Mouse (Mus musculus): Measurements from ENCODE around the gene Lgals3bp.

The Lgals3bp gene

DNA sequence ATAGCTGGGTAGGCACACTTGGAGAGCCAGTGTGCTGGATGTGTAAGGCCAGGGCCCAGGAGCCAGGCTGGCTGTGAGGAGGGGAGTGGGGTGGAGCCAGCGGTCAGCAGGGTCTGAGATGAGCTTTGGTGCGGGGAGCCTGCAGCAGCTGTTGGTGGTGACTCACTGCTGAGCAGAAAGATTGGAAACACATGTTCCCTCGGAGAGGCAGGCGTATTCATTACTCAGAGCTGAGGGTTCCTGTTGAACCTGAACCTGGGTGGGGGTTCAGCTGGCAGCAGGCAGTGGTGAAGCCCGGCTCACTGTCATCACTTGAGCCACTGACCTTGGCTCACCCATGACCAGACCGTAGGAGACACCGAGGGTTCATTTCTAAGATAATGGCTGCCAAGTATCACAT is 36.7 kb downstream of the Lgals3bp start:
- in situ Hi-C loops (cut with MboI, MseI), result no loop called here

- in situ Hi-C loops (cut with MboI, MseI), result no loop called here
These were observed 37.9 kb downstream of the Lgals3bp start for GRCm38 (mm10) chr11:118364021-118364420.

- in situ Hi-C loops (cut with MboI, MseI), result no loop called here
These were observed 38.8 kb downstream of the Lgals3bp start for GRCm38 (mm10) chr11:118362971-118363518.

GRCm38 (mm10) chr11:118362501-118362900 is 39.4 kb downstream of the Lgals3bp start:
- in situ Hi-C loops (cut with MboI, MseI), result no loop called here

DNA sequence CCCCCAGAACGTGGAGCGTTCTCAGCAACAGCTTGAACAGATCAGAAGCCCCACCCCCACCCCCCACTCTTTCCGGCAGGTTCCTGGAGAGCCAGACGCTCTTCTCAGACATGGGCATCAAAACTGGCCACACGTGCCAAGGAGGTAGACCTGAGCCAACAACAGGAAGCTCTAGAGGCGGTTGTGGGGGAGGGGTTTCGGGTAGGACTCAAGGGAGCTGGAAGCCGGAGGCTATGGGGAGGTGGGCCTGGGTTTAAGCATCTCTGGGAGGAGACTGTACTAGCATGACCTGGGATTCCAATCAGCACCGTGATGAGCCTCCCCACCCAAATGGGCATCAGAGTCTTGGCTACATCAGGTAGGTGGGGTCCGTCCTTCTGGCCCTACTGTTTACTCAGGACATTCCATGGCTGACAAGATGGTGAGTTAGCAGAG is 41.0 kb downstream of the Lgals3bp start:
- in situ Hi-C loops (cut with MboI, MseI), result no loop called here

- in situ Hi-C loops (cut with MboI, MseI), result no loop called here
These were observed 41.4 kb downstream of the Lgals3bp start for GRCm38 (mm10) chr11:118360491-118360890.

DNA sequence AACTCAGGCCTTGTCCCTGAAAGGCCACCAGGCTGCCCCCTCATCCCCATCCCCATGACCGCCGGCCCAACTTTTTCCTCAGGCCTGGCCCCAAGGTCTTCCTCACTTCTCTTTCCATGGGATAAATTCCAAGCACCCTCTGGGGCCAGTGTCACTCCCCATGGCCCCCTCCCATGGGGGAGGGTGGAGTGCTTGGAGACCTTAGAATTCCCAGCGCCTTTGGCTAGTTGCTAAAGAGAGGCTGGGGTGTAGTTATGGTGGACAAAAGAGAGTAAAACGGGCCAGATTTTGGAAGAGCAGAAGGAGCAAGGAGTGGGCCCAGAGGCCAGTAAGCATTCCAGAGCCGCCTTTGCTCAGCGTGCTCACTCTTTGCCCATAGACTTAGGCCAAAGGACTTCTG is 46.3 kb downstream of the Lgals3bp start, which contains the start of gene Timp2:
Gene Timp2, minus strand, starts transcription at position 101 of the 400 bp plus-strand sequence.
- in situ Hi-C loops (cut with MboI, MseI), result no loop called here

DNA sequence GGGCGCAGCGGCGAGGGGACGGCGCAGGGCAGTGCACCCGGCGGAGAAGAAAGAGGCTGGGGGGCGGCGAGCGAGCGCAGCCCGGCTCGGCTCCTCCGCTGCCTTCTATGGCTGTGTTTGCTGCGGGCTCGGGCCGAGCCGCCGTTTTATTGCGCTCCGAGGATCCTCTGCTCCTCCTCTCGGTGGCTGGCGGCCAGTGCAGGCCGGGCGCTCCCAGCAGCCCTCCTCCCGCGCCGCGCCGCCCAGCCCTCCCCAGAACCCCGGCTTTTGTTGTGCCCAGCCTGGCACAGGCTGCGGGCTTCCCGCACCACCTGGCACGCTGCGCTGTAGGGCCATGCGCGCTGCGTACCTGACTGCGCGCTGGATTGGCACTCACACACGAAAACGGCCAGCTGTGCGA is 46.7 kb downstream of the Lgals3bp start:
- in situ Hi-C loops (cut with MboI, MseI), result no loop called here

GRCm38 (mm10) chr11:118354636-118355191 is 47.2 kb downstream of the Lgals3bp start:
- in situ Hi-C loops (cut with MboI, MseI), result no loop called here

GRCm38 (mm10) chr11:118349494-118349893 is 52.4 kb downstream of the Lgals3bp start:
- in situ Hi-C loops (cut with MboI, MseI), result loop anchor here (10.0 kb wide), 1 partner anchor 1045 kb away; no protein-coding TSS in a partner anchor

DNA sequence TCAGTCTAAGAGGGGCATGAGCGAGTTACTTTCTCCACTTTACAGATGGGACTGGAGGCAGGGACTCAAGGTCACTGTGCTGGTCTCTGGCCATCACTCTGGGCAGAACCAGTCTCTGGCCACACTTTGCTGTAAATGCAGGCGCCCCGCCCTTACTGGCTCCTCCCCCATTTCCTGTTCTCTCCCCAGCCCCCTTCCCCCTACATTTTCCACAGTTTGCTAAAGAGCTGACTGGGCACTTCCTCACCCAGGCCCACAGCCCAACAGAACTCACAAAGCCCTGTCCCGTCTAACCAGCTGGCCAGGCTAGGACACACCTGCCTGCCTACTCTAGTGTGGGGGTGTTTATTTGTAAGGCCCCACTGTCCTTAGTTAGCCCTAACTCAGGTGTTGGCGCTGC is 53.0 kb downstream of the Lgals3bp start:
- in situ Hi-C loops (cut with MboI, MseI), result loop anchor here (10.0 kb wide), 1 partner anchor 1044 kb away; no protein-coding TSS in a partner anchor

DNA sequence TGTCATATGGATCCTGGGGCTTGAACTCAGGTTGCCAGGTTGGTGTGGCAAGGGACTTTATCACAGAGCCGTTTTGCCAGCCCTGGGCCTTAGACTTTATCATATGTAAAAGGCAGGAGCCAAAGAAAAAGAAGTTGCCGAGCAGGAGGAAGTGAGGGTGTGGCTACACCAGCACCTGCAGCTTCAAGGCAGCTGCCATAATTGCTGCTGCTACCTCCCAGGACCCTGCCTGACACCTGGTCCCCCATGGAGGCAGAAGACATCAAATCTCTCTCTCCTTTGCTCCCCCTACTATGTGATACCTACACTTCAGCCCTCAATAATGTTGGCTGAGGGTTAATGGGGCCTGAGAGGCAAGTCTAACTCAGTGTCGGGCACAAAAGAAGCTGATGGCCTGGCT is 53.5 kb downstream of the Lgals3bp start:
- in situ Hi-C loops (cut with MboI, MseI), result loop anchor here (10.0 kb wide), 1 partner anchor 1044 kb away; no protein-coding TSS in a partner anchor

- in situ Hi-C loops (cut with MboI, MseI), result loop anchor here (10.0 kb wide), 1 partner anchor 1043 kb away; no protein-coding TSS in a partner anchor
These were observed 54.0 kb downstream of the Lgals3bp start for GRCm38 (mm10) chr11:118347911-118348310.

DNA sequence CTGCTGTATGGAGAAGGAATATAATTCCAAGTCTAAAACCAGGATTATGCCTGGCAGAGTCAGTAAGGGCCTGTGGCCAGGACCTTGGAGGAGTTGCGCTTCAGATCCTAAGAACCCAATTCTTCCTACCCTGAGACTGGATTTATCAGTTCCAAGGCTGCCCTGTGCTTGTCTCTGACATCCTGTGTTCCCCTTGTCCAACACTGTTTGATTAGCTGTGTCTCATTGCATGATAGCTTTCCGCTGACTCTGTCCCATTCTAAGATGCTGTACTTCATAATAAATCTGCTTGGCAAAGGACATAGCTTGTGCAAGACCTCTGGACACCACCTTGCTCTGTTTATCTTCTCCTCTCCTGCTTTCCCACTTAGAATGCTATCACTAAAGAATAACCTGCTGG is 54.5 kb downstream of the Lgals3bp start:
- in situ Hi-C loops (cut with MboI, MseI), result loop anchor here (10.0 kb wide), 1 partner anchor 1043 kb away; no protein-coding TSS in a partner anchor

GRCm38 (mm10) chr11:118346395-118347096 is 55.3 kb downstream of the Lgals3bp start:
- in situ Hi-C loops (cut with MboI, MseI), result loop anchor here (10.0 kb wide), 1 partner anchor 1042 kb away; no protein-coding TSS in a partner anchor

DNA sequence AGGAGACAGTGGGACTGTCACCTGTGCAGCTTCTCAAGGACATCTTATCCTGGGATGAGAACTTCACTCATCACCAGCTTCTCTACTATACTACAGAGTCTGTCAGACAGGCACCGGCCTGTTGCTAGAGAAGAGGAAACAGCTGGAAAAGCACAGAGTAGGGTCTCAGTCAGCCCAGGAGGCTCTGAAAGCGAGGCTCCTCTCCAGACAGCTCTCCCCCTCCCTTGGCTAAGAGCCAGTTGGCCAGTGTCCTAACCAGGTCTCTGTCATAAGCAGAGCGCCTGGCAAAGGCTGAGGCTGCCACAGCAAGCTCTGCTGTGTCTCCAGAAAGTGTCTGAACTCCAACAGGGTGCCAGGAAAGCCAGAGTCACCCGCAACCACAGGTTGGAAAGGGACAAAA is 56.2 kb downstream of the Lgals3bp start:
- in situ Hi-C loops (cut with MboI, MseI), result loop anchor here (10.0 kb wide), 1 partner anchor 1041 kb away; no protein-coding TSS in a partner anchor

DNA sequence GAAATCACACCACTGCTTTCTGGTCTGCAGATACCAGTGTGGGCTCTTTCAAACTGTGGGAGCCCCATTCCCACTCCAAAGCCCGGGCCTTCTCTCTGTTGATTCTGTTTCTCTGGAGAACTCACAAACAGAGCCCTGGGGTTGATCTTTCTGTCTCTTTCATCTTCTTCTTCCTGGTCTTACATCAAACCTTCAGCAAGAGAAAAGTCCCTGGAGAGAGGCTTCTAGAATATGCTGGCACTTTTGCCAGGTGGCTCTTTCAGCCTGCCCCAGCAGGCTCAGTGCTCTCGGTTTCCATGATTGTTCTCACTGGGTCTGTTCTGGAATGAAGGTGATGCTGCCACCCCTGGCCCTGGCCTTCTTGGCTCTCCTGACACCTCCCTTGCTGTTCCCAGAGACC is 58.3 kb downstream of the Lgals3bp start:
- in situ Hi-C loops (cut with MboI, MseI), result loop anchor here (10.0 kb wide), 1 partner anchor 1039 kb away; no protein-coding TSS in a partner anchor
